Mouse (Mus musculus): ENCODE results near the gene Nup43.
"Not testable (repeated sequence)": the region's sequence is repeated elsewhere in the genome, so short reads cannot be mapped to it uniquely, and the experiment has no call there.

Nup43 gene

GRCm38 (mm10) chr10:7667342-7667802 lies at the start of gene Nup43:
Gene Nup43, plus strand, starts transcription at chr10:7667503.
- in situ Hi-C loops (cut with MboI; ENCODE audit: low sequenced_read_pairs), result no loop called here

GRCm38 (mm10) chr10:7617556-7617955 lies 49.7 kb upstream of the Nup43 start:
- in situ Hi-C loops (cut with MboI; ENCODE audit: low sequenced_read_pairs), result not testable (repeated sequence)

- in situ Hi-C loops (cut with MboI; ENCODE audit: low sequenced_read_pairs), result no loop called here
Measured at GRCm38 (mm10) chr10:7619821-7620241, 47.5 kb upstream of the Nup43 start.

GRCm38 (mm10) chr10:7620723-7621122 lies 46.6 kb upstream of the Nup43 start:
- in situ Hi-C loops (cut with MboI; ENCODE audit: low sequenced_read_pairs), result no loop called here

GRCm38 (mm10) chr10:7622378-7622777 lies 44.9 kb upstream of the Nup43 start:
- in situ Hi-C loops (cut with MboI; ENCODE audit: low sequenced_read_pairs), result no loop called here

- in situ Hi-C loops (cut with MboI; ENCODE audit: low sequenced_read_pairs), result no loop called here
Measured at GRCm38 (mm10) chr10:7623861-7624518, 43.3 kb upstream of the Nup43 start.

GRCm38 (mm10) chr10:7629092-7629491 lies 38.2 kb upstream of the Nup43 start:
- in situ Hi-C loops (cut with MboI; ENCODE audit: low sequenced_read_pairs), result no loop called here

GRCm38 (mm10) chr10:7630286-7630685 lies 37.0 kb upstream of the Nup43 start:
- in situ Hi-C loops (cut with MboI; ENCODE audit: low sequenced_read_pairs), result no loop called here

GRCm38 (mm10) chr10:7630951-7631720 lies 36.2 kb upstream of the Nup43 start:
- in situ Hi-C loops (cut with MboI; ENCODE audit: low sequenced_read_pairs), result no loop called here

GRCm38 (mm10) chr10:7640366-7640765 lies 26.9 kb upstream of the Nup43 start:
- in situ Hi-C loops (cut with MboI; ENCODE audit: low sequenced_read_pairs), result no loop called here

GRCm38 (mm10) chr10:7645911-7646310 lies 21.4 kb upstream of the Nup43 start:
- in situ Hi-C loops (cut with MboI; ENCODE audit: low sequenced_read_pairs), result no loop called here

GRCm38 (mm10) chr10:7649059-7649458 lies 18.2 kb upstream of the Nup43 start:
- in situ Hi-C loops (cut with MboI; ENCODE audit: low sequenced_read_pairs), result no loop called here

- in situ Hi-C loops (cut with MboI; ENCODE audit: low sequenced_read_pairs), result no loop called here
Measured at GRCm38 (mm10) chr10:7651057-7651456, 16.2 kb upstream of the Nup43 start.

- in situ Hi-C loops (cut with MboI; ENCODE audit: low sequenced_read_pairs), result no loop called here
Measured at GRCm38 (mm10) chr10:7662471-7663141, 4.7 kb upstream of the Nup43 start.

- in situ Hi-C loops (cut with MboI; ENCODE audit: low sequenced_read_pairs), result no loop called here
Measured at GRCm38 (mm10) chr10:7663159-7664026, 3.9 kb upstream of the Nup43 start.

GRCm38 (mm10) chr10:7664027-7664526 lies 3.2 kb upstream of the Nup43 start:
- in situ Hi-C loops (cut with MboI; ENCODE audit: low sequenced_read_pairs), result no loop called here

GRCm38 (mm10) chr10:7664889-7665288 lies 2.4 kb upstream of the Nup43 start:
- in situ Hi-C loops (cut with MboI; ENCODE audit: low sequenced_read_pairs), result no loop called here

GRCm38 (mm10) chr10:7673673-7674072 lies 6.4 kb downstream of the Nup43 start:
- in situ Hi-C loops (cut with MboI; ENCODE audit: low sequenced_read_pairs), result no loop called here

- in situ Hi-C loops (cut with MboI; ENCODE audit: low sequenced_read_pairs), result no loop called here
Measured at GRCm38 (mm10) chr10:7680731-7681301, 13.5 kb downstream of the Nup43 start, which contains the start of the genes Pcmt1 and Lats1. Gene Pcmt1, minus strand, starts transcription at chr10:7681136. Gene Lats1, plus strand, starts transcription at chr10:7681214.

Measured in CH12F3 (cell line).